Mouse (Mus musculus) mesoderm, embryonic 11.5 days (tissue): ENCODE results near the gene Anp32a.

Source experiments
- DNase-seq: peaks from one replicate; pipeline ENCODE4 v3.0.0-alpha.2; 2012; ENCODE audit warnings: low read depth, low spot score

Anp32a gene

GRCm38 (mm10) chr9:62341123-62341486, at the start of gene Anp32a:
Gene Anp32a (plus strand): TSS chr9:62341293.
- DNase-seq: peak; percentile 95

DNA sequence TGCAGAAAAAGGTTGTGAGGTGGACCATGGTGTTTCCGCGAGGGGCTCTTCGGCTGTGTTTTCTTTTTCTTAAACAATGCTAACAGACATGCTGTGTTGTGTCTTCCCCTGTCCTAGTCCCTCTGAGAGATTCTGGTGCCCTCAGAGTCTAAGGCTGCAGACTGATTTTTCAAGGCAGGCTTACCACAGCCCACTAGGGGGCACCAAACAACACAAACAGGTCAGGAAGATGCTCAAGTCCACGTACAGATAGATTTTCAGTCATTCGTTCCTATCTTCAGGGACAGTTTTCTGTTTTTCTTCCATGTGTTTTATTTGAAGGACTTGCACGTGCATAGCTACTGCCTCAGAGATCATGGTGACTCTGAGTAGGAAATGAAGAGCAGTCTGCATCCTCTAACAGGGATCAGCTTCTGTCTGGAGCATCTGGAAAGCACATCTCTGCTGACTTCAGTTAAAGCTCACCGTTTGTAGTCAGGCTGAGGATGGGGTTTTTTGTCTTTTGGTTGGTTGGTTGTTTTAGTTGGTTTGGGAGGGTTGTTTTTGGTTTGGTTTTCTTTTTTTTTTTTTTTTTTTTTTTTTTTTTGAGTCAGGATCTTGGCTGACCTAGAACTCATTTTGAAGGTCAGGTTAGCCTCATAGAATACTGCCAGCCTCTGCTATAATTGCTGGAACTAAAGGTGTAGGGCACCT, 45.9 kb upstream of the Anp32a start:
- peak; percentile 87 for DNase-seq

GRCm38 (mm10) chr9:62296891-62297290, 44.2 kb upstream of the Anp32a start:
- no peak for DNase-seq

DNA sequence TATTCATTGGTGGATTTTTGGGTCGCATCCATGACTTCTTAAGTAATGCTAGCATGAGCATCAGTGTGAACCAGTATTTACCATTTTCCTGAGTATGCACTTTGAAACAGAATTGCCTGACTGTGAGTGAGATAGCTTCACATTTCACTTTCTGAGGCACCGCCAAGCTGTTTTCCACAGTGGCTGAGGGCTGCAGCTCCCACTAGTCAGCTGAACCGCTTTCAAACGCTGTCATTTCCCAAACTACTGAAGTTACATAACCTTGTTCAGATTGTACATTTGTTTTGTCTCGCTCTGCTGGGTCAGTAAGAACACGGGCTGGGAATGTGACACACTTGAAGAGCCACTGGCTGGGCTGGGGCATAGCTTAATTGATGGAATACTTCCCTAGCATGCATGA, 25.5 kb upstream of the Anp32a start:
- no peak for DNase-seq

- no peak for DNase-seq
Observed at GRCm38 (mm10) chr9:62318729-62319128, 22.4 kb upstream of the Anp32a start.

GRCm38 (mm10) chr9:62323816-62324215, 17.3 kb upstream of the Anp32a start:
- no peak for DNase-seq

- no peak for DNase-seq
Observed at GRCm38 (mm10) chr9:62325965-62326364, 15.1 kb upstream of the Anp32a start.

DNA sequence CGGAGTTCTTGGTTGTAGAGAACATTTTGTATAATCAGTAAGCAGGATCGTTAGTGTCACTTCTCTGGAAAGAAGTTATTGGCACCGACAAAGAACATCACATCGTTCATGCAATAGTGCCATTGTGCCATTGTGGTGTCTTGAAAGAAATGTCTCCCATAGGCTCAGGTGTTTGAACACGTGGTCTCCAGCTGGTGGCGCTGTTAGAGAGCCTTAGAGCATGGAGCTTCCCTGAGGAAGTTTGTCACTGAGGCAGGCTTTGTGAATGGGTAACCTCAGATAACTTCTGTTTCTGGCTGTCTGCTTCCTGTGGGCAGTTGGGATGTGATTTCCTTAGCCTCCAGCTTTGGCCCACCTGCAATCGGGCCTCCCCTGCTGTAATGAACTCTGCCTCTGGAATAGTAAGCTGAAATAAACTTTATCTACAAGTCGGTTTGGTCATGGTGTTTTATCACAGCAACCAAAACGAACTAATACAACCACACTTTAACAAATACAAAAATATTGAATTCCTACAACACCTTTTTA, 6.7 kb upstream of the Anp32a start:
- no peak for DNase-seq

DNA sequence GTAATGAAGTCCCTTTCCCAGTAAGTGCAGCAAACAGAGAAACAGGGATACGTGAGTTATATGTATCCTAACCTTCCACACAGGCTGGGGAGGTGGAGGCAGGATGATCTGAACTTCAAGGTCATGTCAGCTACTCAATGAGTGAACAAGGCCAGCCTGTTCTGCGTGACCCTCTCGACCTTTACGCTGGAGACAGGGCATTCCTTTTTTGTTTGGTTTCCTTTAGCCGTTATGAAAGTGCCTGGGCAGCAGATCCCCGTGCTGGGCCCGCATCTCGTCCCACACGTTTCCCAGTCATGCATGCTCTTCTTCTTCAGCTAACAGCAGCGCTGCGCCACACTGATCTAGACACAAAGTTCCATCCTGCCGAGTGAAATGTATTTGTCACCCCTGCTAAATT, 5.7 kb upstream of the Anp32a start:
- DNase-seq: no peak

DNA sequence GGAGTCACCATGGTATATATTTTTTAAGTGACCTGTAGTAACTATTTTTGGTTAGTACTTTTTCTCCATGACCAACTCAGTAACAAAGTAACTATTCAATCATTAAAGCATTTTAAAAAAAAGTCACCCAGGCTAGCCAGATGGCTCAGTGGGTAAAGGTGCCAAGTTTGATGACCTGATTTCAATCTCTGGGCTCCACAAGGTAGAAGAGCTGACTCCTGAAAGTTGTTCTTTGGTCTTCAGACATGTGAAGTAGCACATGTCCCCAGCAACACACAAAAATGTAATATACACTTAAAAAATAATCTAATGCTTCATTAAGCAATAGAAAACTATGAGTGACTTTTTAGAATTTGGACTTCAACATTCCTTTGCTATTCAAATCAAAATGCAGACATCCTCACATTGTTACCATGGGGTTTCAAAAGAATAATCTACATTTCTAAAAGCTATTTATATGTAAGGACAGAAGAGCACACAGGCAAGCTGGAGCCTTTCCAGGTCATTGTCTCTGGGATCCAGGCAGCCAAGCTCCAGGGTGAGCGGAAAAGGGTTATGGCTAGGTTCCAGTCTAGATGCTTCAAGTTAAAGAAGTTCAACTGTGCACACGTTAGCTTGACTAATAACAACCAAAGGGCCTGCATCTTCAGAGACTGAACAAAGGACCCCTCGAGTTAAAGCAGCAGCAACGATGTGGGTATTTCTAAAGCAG, 3.0 kb upstream of the Anp32a start:
- no peak for DNase-seq

DNA sequence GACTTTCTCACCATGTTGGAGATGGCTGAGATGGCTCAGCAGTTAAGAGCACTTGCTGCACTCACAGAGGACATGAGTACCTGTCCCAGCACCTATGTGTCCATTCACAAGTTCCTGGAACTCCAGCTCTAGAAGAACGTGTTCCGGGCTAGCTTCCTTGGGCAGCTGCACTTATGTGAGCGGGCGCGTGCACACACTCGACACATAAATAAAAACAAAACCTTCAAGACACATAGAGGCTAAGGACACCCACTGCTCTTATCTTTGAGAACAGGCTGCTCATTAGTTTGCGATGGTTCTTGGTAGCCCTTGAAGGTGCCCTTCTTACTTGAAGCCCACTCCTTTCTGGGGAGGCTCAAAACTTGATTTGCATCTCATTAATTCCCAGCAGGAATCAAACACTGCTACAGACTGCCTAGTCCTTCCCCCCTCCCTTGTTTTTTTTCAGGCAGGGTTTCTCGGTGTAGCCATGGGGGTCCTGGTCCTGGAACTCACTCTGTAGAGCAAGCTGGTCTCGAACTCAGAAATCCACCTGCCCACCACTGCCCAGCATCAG, 2.4 kb upstream of the Anp32a start:
- DNase-seq: no peak

DNA sequence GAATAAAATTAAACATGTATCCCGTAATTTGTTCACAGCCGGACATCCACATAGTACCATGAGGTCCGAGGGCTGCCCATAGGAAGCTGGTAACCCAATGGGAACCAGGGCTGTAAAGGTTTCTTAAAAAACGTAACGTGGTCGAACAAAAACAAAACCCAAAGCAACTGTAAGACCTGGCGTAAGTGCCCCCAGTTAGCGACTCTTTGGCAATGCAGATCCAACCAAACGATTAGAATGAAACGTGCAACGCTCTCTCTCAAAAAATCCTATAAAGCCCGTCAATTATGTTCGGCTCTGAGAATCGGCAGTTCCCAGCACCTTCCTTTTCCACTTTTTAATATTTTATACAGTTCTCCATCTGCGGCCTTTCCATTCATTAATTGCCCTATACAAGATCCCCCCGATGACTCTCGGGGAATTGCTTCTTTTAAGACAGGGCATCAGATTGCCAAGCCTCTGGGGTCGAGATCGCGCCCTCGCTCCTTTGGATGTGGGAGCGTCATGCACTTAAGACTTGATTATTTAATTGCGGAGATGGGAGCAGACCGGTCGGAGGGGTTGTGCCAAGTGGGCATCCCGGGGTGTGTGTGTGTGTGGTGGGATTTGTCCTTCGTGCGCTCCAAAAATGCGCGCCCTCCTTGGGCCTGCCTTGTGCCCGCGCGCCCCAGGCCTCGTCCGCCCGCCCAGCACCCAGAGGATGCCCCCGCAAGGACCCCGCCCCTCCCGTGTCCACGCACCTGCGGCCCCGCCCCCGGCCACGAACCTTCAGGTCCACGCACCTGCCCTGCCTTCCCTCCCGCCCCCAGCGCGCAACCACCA, 581 bp upstream of the Anp32a start:
- no peak for DNase-seq

DNA sequence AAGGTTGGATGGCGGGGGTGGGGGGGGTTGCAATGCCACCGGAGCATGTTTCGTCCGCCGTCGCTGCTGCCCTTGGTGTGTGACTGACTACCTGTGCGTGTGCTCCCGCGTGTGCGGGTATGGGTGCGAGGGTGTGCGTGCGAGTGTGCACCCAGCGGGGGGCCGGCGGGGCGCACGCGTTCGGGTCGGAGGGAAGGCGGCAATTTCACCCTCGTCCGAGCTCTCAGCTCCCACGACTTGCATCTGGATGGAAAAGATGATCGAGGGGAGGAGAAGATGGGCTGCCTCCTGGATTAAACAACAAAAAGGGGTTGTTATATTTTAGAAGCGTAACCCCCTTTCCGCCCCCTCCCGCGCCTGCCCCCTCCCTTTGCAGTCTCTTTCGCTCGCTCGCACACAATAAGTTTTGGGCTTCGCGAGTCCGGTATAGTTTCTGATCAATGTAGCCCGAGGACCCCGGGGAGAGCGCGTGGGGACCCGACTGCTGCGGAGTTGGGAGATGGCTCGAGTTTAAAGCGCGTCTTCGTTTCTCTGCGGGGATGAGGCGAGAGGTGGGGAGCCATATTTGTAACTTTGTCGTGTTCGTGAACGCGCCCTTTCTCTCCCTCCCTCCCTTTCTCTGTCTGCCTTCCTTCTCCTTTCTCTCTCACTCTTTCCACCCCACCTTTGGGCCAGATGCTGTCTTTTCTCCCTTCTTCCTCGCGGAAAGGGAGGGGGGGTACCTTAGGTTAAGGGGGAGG, 778 bp downstream of the Anp32a start:
- DNase-seq: peak; percentile 53

- peak; percentile 50 for DNase-seq
Observed at GRCm38 (mm10) chr9:62342441-62343191, 1.5 kb downstream of the Anp32a start.

- DNase-seq: peak; percentile 69
Observed at GRCm38 (mm10) chr9:62343192-62343903, 2.3 kb downstream of the Anp32a start.

DNA sequence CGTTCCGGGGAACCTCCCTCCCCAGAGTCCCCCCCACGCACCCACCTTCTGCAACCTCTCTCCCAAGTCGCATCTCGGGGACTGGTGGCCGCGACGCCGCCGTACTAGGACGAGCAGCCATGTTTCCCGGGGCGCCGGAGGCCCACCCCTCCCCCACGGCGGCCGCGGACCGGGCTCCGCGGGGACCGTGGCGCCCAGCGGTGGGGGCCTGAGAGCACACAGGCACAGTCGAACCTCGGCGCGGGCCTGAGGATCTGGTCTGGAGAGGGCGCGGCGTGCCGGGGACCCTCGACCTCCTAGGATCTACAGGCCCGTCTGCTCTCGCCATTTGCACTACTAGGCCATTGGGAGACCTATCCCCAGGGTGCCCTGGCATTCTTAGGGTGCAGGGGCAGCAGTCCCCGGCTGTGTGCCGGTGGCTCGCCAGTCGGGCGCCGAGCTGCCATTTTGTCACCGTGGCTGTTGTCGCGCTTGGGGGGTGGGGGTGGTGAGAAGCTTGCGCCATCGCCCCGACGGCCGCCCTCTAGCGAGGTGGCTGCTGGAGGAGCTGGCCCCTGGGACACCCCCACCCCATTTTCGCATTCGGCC, 2.9 kb downstream of the Anp32a start:
- DNase-seq: no peak

DNA sequence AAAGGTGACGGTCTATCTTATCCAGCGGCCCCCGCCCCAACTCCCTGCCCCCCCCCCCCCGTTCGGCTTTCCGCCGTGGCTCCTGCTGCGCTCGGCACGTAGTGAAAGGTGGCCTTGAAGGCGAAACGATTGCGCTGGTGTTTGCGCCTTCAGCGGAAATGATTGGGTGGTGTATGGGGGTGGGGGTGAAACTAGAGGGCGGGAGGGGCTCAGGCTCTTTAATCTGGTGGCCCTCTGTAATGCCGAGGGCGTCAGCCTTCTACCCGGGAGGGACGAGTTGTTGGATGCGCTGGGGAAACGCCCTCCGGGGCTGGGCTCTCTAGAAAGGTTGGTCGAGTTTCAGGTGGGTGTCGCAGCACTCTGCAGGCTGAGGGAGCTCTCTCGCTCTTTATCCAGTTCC, 3.5 kb downstream of the Anp32a start:
- peak; percentile 56 for DNase-seq

GRCm38 (mm10) chr9:62345081-62345481, 4.0 kb downstream of the Anp32a start:
- peak; percentile 37 for DNase-seq

GRCm38 (mm10) chr9:62345633-62346387, 4.7 kb downstream of the Anp32a start:
- no peak for DNase-seq
